Mouse (Mus musculus) heart, postnatal 0 days (tissue): ENCODE measurements around the gene Lctl. TPM values are rescaled to one million over a fixed set of nuclear protein-coding genes. Genes with fewer than 3 reads are reported as not detected.

Source experiments
- ATAC-seq: fragments of 200-750 bp; cut with Nextera tagmentation; 2 replicates; pipeline ENCODE4 v1.8.0; 2017; ENCODE audit warnings: low read depth, moderate number of reproducible peaks, moderate library complexity; ENCODE audit not compliant: insufficient read depth
- DNase-seq: peaks from one replicate; pipeline ENCODE4 v3.0.0-alpha.2; 2016; ENCODE audit warnings: low spot score
- H3K27ac ChIP-seq: fragments of 300-500 bp; sonication (generic); 2 replicates; pipeline ENCODE4 v1.5.1; 2014; ENCODE audit warnings: low read depth, mild to moderate bottlenecking
- H3K27me3 ChIP-seq: fragments of 300-500 bp; sonication (generic); 2 replicates; pipeline ENCODE4 v1.6.1; 2014; ENCODE audit warnings: low read length, mixed read lengths; ENCODE audit not compliant: control insufficient read depth, insufficient read depth
- H3K36me3 ChIP-seq: fragments of 300-500 bp; sonication (generic); replicated peaks from 2 replicates; pipeline ENCODE4 v1.6.1; 2014; ENCODE audit warnings: low read length, mixed read lengths; ENCODE audit not compliant: control insufficient read depth, insufficient read depth
- H3K4me1 ChIP-seq: fragments of 300-500 bp; sonication (generic); 2 replicates; pipeline ENCODE4 v1.6.1; 2014; ENCODE audit warnings: antibody characterized with exemption; ENCODE audit not compliant: control insufficient read depth, insufficient read depth
- H3K4me2 ChIP-seq: fragments of 300-500 bp; sonication (generic); 2 replicates; pipeline ENCODE4 v1.6.1; 2014; ENCODE audit warnings: low read depth, mild to moderate bottlenecking, low read length, moderate library complexity
- H3K4me3 ChIP-seq: fragments of 300-500 bp; sonication (generic); 2 replicates; pipeline ENCODE4 v1.5.1; 2014; ENCODE audit warnings: low read depth, low read length
- H3K9ac ChIP-seq: fragments of 300-500 bp; sonication (generic); replicated peaks from 2 replicates; pipeline ENCODE4 v1.6.1; 2014; ENCODE audit warnings: low read depth, low read length, mixed read lengths
- H3K9me3 ChIP-seq: fragments of 300-500 bp; sonication (generic); replicated peaks from 2 replicates; pipeline ENCODE4 v1.6.1; 2016; ENCODE audit warnings: low read length; ENCODE audit not compliant: control insufficient read depth
- CTCF ChIP-seq: IDR thresholded peaks from 2 replicates; pipeline ENCODE4 v1.5.1; 2016; ENCODE audit warnings: antibody characterized with exemption, control low read depth, low read depth
- EP300 ChIP-seq: IDR thresholded peaks from 2 replicates; pipeline ENCODE4 v1.6.1; 2016; ENCODE audit warnings: antibody characterized with exemption, low read depth
- WGBS: fragments of 180-500 bp; shearing (Covaris S2); extraction: QIAGEN DNeasy Blood & Tissue Kit; methylation state at CpG from one replicate; pipeline ENCODE4 v1.1.7; 2014; 5-methylcytosine and 5-hydroxymethylcytosine counted together
- polyA plus RNA-seq: library from polyadenylated mRNA; unstranded; fragments of >200 nt; fragmentation: Nextera tagmentation; extraction: Ambion mirVana; gene quantifications from 2 replicates; pipeline ENCODE4 v1.2.1, GENCODE M21; 2015
- total RNA-seq: library from RNA; depleted of rRNA; stranded (reverse); fragments of >200 nt; gene quantifications from 2 replicates; pipeline ENCODE4 v1.2.3, GENCODE M21; 2014; ENCODE audit warnings: low replicate concordance

The Lctl gene
- total and polyA plus RNA-seq, 2 experiments from 2014 or later = not detected

GRCm38 (mm10) chr9:64085976-64086375 is 31.0 kb upstream of the Lctl start:
- ATAC-seq = no peak
- Histone ChIP-seq H3K4me2 (no peak overlapping the region), H3K27me3 (no peaks in the 10 kb centered on the region), H3K4me1 (no peaks in the 10 kb centered on the region; the same call in 1 of the 2 replicates), H3K4me3 (no peak overlapping the region), H3K27ac (no peak overlapping the region), H3K9me3 (no peaks in the 10 kb centered on the region), H3K9ac (no peak overlapping the region), H3K36me3 (no peaks in the 10 kb centered on the region)
- WGBS = 78% methylated on average over 2 of the region's 2 CpGs
- no peak for DNase-seq
- TF ChIP-seq CTCF (no peak), EP300 (no peak)

- H3K4me1 ChIP-seq = no peaks in the 10 kb centered on the region; the same call in 1 of the 2 replicates
- H3K4me2 ChIP-seq = no peak overlapping the region
- H3K27me3 ChIP-seq = no peaks in the 10 kb centered on the region
- DNase-seq (no peak), ATAC-seq (no peak)
- no peak overlapping the region for H3K27ac ChIP-seq
- H3K9ac ChIP-seq = no peak overlapping the region
- 86% methylated on average over 6 of the region's 6 CpGs for WGBS
- no peaks in the 10 kb centered on the region for H3K36me3 ChIP-seq
- TF ChIP-seq EP300 (no peak), CTCF (no peak)
- no peaks in the 10 kb centered on the region for H3K9me3 ChIP-seq
- H3K4me3 ChIP-seq = no peak overlapping the region
Observed at GRCm38 (mm10) chr9:64086543-64086942, 30.4 kb upstream of the Lctl start.

- DNase-seq = peak; percentile 76
- Histone ChIP-seq H3K4me1 (no peaks in the 10 kb centered on the region; the same call in 1 of the 2 replicates), H3K4me2 (no peak overlapping the region), H3K4me3 (no peak overlapping the region), H3K9ac (no peak overlapping the region), H3K27ac (no peak overlapping the region), H3K36me3 (no peaks in the 10 kb centered on the region), H3K9me3 (no peaks in the 10 kb centered on the region), H3K27me3 (no peaks in the 10 kb centered on the region)
- ATAC-seq = peak; percentile 42; the same call in 1 of the 2 replicates
- WGBS = 42% methylated on average over 5 of the region's 5 CpGs
- no peak for TF ChIP-seq EP300
- TF ChIP-seq CTCF = peak; percentile 98
Observed at GRCm38 (mm10) chr9:64087461-64088235, 29.3 kb upstream of the Lctl start.

- H3K9me3 ChIP-seq = no peaks in the 10 kb centered on the region
- H3K4me1 ChIP-seq = peaks cover 1% of the 10 kb centered on the region; the same call in 1 of the 2 replicates
- ATAC-seq (no peak), DNase-seq (no peak)
- no peak overlapping the region for H3K4me2 ChIP-seq
- H3K27me3 ChIP-seq = no peaks in the 10 kb centered on the region
- 85% methylated on average over 7 of the region's 7 CpGs for WGBS
- no peak overlapping the region for H3K4me3 ChIP-seq
- no peak overlapping the region for H3K9ac ChIP-seq
- TF ChIP-seq EP300 (no peak), CTCF (no peak)
- H3K36me3 ChIP-seq = no peaks in the 10 kb centered on the region
- 0 out of 2 replicates have a peak overlapping the region, but pooled peaks have one; percentile 67 for H3K27ac ChIP-seq
Observed at GRCm38 (mm10) chr9:64088346-64088745, 28.6 kb upstream of the Lctl start.

- TF ChIP-seq EP300 (no peak), CTCF (no peak)
- 46% methylated on average over 12 of the region's 12 CpGs for WGBS
- Histone ChIP-seq H3K27ac (peak overlapping the region; percentile 67), H3K9me3 (no peaks in the 10 kb centered on the region), H3K4me1 (peaks cover 8% of the 10 kb centered on the region), H3K9ac (no peak overlapping the region), H3K4me3 (no peak overlapping the region), H3K36me3 (no peaks in the 10 kb centered on the region), H3K27me3 (no peaks in the 10 kb centered on the region), H3K4me2 (no peak overlapping the region)
- DNase-seq = peak; percentile 49
- ATAC-seq = peak; percentile 25; the same call in 1 of the 2 replicates
Observed at GRCm38 (mm10) chr9:64089004-64089403, 27.9 kb upstream of the Lctl start.
